Mouse (Mus musculus) forebrain, embryonic 16.5 days (tissue): ENCODE measurements around the gene Fgl2. TPM values are rescaled to one million over a fixed set of nuclear protein-coding genes. Genes with fewer than 3 reads are reported as not detected.

Experiments used
- ATAC-seq: fragments of 200-750 bp; cut with Nextera tagmentation; 2 replicates; pipeline ENCODE4 v1.8.0; 2017; ENCODE audit warnings: mild to moderate bottlenecking, moderate library complexity
- H3K27ac ChIP-seq: fragments of 300-500 bp; sonication (generic); 2 replicates; pipeline ENCODE4 v1.5.1; 2014; ENCODE audit warnings: low read length, control low read depth
- H3K27me3 ChIP-seq: fragments of 300-500 bp; sonication (generic); replicated peaks from 2 replicates; pipeline ENCODE4 v1.6.1; 2014; ENCODE audit warnings: low read length; ENCODE audit not compliant: control insufficient read depth, insufficient read depth
- H3K36me3 ChIP-seq: fragments of 300-500 bp; sonication (generic); 2 replicates; pipeline ENCODE4 v1.6.1; 2014; ENCODE audit not compliant: control insufficient read depth, insufficient read depth
- H3K4me1 ChIP-seq: fragments of 300-500 bp; sonication (generic); replicated peaks from 2 replicates; pipeline ENCODE4 v1.6.1; 2014; ENCODE audit warnings: low read length; ENCODE audit not compliant: control insufficient read depth, insufficient read depth
- H3K4me2 ChIP-seq: fragments of 300-500 bp; sonication (generic); 2 replicates; pipeline ENCODE4 v1.6.1; 2014; ENCODE audit warnings: mild to moderate bottlenecking, low read length, control low read depth
- H3K4me3 ChIP-seq: fragments of 300-500 bp; sonication (generic); replicated peaks from 2 replicates; pipeline ENCODE4 v1.5.1; 2014; ENCODE audit warnings: mild to moderate bottlenecking, low read length, control low read depth
- H3K9ac ChIP-seq: fragments of 300-500 bp; sonication (generic); replicated peaks from 2 replicates; pipeline ENCODE4 v1.6.1; 2014; ENCODE audit warnings: low read depth, low read length, control low read depth
- H3K9me3 ChIP-seq: fragments of 300-500 bp; sonication (generic); 2 replicates; pipeline ENCODE4 v1.6.1; 2016; ENCODE audit warnings: low read length; ENCODE audit not compliant: control insufficient read depth
- WGBS: fragments of 180-500 bp; shearing (Covaris S2); extraction: QIAGEN DNeasy Blood & Tissue Kit; methylation state at CpG from one replicate; pipeline ENCODE4 v1.1.7; 2014; 5-methylcytosine and 5-hydroxymethylcytosine counted together
- polyA plus RNA-seq: library from polyadenylated mRNA; unstranded; fragments of >200 nt; fragmentation: Nextera tagmentation; extraction: Ambion mirVana; gene quantifications from 2 replicates; pipeline ENCODE4 v1.2.1, GENCODE M21; 2015

The Fgl2 gene
- polyA plus RNA-seq, 1 experiment from 2014 or later = 1.7 TPM

DNA sequence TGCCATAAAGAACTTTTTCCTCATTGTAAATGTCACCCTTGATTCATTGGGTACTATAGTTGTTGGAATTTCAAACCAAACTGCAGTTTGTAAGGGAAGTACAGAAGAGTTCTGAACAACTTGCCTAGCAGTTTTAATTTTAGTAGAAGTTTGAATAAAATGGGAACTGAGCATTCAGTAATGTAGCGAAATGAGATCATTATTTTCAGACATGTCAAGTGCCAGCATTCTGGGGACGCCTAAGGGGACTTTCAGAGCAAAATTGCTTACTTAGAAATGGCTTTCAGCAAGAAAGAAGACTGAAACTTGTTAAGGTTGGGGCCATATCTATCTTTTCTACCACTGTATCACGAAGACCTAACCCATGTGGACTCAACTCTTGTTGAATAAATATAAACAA lies 13.8 kb upstream of the Fgl2 start:
- H3K4me2 ChIP-seq = no peak overlapping the region

DNA sequence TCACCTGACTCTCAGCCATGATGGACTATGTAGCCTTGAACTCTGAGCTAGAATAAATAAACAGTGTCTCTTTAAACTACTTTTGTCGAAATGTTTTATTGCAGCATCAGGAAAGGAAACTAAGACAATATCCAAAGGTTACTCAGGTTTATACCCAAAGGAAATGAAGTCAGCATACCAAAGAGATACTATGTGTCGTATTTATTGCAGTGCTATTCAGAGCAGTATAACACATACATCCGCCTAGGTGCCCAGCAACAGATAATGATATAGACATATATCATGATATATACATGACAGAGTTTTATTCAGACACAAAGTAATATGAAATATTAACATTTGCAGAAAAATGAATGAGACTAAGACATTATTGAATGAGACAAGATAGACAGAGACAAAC lies 9.1 kb upstream of the Fgl2 start:
- no peak overlapping the region for H3K9ac ChIP-seq
- ATAC-seq = no peak
- no peaks in the 10 kb centered on the region for H3K9me3 ChIP-seq
- H3K4me2 ChIP-seq = no peak overlapping the region
- no peaks in the 10 kb centered on the region for H3K36me3 ChIP-seq
- no peak overlapping the region for H3K4me3 ChIP-seq
- H3K27ac ChIP-seq = no peak overlapping the region
- H3K4me1 ChIP-seq = no peaks in the 10 kb centered on the region
- 89% methylated on average over 3 of the region's 3 CpGs for WGBS
- H3K27me3 ChIP-seq = no peaks in the 10 kb centered on the region

More for the DNA sequence above, 13.8 kb upstream of the Fgl2 start:
- no peak for ATAC-seq
- WGBS = 84% methylated on average over 3 of the region's 3 CpGs
- Histone ChIP-seq H3K36me3 (no peaks in the 10 kb centered on the region), H3K9ac (no peak overlapping the region), H3K27ac (no peak overlapping the region), H3K4me1 (no peaks in the 10 kb centered on the region), H3K9me3 (no peaks in the 10 kb centered on the region), H3K4me3 (no peak overlapping the region), H3K27me3 (no peaks in the 10 kb centered on the region)

DNA sequence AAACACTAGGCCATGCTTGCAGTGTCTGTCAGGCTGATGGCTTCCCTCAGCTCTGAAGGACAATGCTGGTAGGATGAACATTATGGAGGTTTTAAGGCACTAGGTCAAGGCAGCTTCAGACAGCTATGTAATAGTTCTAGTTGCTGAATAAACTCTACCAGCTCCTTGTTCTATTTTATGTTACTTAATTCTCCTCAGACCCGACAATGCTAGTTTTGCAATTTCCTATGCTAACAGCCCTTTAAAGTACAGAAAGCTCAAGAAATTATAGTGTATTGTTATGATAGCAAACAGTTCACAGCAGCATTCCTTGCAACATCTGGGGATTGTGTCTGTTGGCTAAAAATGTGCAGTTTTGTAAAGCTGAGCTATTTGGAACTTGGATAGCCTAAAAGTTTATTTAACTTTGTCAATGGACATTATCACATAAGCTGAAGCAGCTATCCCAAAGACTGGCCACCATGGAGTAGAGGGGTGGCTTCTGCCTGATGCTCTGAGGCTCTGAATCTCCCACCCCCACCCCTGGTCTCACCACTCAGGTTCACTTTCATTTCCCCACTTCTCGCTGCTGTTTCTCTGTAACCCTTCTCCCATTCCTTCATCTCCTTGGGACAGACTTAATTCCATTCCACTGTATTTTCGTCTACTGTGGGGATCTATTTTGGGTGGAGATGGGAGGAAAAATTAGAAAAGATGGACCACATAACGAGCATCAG lies 5.9 kb upstream of the Fgl2 start:
- Histone ChIP-seq H3K9me3 (no peaks in the 10 kb centered on the region), H3K4me1 (no peaks in the 10 kb centered on the region), H3K4me2 (no peak overlapping the region), H3K9ac (no peak overlapping the region), H3K27ac (no peak overlapping the region), H3K27me3 (no peaks in the 10 kb centered on the region), H3K36me3 (no peaks in the 10 kb centered on the region), H3K4me3 (no peak overlapping the region)
- WGBS = 54% methylated on average over 4 of the region's 4 CpGs
- ATAC-seq = no peak

DNA sequence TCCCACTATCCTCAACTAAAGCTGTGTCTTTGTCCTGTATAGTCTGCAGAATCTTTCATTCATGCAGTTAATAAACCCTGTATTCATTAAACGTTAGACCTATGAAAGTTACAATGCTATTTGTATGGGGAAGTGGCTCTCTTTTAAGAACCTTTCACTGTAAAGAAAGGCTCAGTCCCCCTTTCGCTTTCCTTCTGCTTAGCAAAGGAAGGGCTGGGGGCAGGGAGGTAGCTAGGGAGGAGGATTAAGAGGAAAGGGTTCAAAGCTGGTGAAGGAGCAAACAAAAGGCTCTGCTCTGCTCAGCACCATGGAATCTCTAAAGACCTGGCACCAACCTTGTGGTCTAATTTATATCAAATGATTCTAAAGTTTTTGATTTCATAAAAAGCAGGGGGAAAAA lies 4.9 kb upstream of the Fgl2 start:
- Histone ChIP-seq H3K9ac (no peak overlapping the region), H3K27me3 (no peaks in the 10 kb centered on the region), H3K4me1 (peaks cover 4% of the 10 kb centered on the region), H3K27ac (no peak overlapping the region), H3K9me3 (no peaks in the 10 kb centered on the region), H3K4me3 (no peak overlapping the region), H3K4me2 (no peak overlapping the region), H3K36me3 (no peaks in the 10 kb centered on the region)
- ATAC-seq = no peak
- WGBS = 9% methylated on average over 2 of the region's 2 CpGs

DNA sequence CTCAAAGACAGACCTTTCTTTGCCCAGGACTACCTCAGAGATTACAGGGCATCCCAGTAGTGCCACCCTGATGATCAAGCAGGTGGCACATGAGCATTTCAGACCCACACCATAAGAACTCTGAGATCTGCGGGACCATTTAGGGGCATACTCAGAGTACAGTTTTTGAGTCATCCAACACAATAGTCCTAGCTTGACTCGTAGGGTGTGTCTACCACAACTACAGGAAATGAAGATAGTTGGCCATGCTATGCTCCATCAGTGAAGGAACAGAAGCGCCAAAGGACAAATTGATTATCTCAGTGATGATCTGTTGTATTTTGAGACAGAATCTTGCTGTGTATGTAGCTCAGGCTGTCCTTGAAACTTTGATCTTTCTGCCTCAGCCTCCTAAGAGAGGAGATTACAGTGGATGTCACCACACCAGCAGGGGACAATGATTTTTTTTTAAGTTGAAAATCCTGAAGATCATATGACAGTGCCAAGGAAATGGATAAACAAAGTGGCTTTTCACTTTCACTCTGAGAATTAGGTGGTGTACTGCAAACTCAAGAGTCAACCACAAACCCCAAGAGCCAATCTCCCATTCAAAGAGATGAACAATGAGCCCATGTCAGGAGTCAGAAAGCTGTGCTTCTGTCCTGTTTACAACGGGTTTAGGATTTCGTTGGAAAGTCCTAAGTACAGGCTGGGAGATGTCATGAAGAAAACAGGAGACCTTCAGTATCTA lies 2.1 kb upstream of the Fgl2 start:
- no peak overlapping the region for H3K27ac ChIP-seq
- no peaks in the 10 kb centered on the region for H3K9me3 ChIP-seq
- peaks cover 9% of the 10 kb centered on the region for H3K4me1 ChIP-seq
- no peak for ATAC-seq
- H3K4me2 ChIP-seq = no peak overlapping the region
- 93% methylated on average over 5 of the region's 5 CpGs for WGBS
- H3K9ac ChIP-seq = no peak overlapping the region
- H3K36me3 ChIP-seq = no peaks in the 10 kb centered on the region
- no peaks in the 10 kb centered on the region for H3K27me3 ChIP-seq
- no peak overlapping the region for H3K4me3 ChIP-seq

DNA sequence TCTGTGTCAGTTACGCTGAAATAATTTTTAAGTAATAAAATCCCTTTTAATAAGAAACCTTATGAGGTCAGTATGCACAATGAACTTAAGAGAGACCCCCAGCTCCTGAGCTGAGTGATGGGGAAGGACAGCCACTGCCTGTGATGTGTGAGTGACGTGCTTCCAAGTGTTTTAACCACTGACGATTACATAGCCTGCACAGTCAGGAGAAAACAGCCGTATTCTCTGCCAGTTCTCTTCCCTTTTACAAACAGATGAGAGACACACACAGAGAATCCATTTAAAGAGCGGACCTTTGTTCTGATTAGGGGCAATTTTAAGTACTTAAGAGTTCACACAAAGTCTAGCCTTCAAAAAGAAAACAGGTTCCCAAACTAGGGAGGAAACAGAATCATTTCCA lies 522 bp upstream of the Fgl2 start:
- peak; percentile 72 for ATAC-seq
- H3K27ac ChIP-seq = no peak overlapping the region

DNA sequence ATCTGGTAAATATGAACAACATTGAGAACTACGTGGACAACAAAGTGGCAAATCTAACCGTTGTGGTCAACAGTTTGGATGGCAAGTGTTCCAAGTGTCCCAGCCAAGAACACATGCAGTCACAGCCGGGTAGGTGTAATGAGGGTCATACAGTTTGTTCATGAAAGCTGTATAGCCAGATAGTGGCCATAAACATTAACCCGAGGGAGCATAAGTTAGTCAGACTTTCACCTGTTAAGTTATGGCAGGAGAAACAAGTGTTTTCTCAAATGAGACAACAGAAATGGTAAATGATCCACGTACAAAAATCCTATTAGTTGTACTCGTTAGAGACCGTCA lies 707 bp downstream of the Fgl2 start:
- no peaks in the 10 kb centered on the region for H3K9me3 ChIP-seq
- peak overlapping the region; percentile 76 for H3K4me2 ChIP-seq
- no peaks in the 10 kb centered on the region for H3K27me3 ChIP-seq
- peak overlapping the region; percentile 43 for H3K4me3 ChIP-seq
- 50% methylated on average over 7 of the region's 7 CpGs for WGBS
- no peak for ATAC-seq
- H3K27ac ChIP-seq = no peak overlapping the region
- no peak overlapping the region for H3K9ac ChIP-seq
- peaks cover 9% of the 10 kb centered on the region for H3K4me1 ChIP-seq
- no peaks in the 10 kb centered on the region for H3K36me3 ChIP-seq

More for the DNA sequence above, 522 bp upstream of the Fgl2 start:
- Histone ChIP-seq H3K4me3 (peak overlapping the region; percentile 43), H3K4me2 (peak overlapping the region; percentile 76), H3K9ac (peak overlapping the region; percentile 63), H3K36me3 (no peaks in the 10 kb centered on the region), H3K4me1 (peaks cover 9% of the 10 kb centered on the region), H3K9me3 (no peaks in the 10 kb centered on the region), H3K27me3 (no peaks in the 10 kb centered on the region)
- 30% methylated on average over 5 of the region's 5 CpGs for WGBS

DNA sequence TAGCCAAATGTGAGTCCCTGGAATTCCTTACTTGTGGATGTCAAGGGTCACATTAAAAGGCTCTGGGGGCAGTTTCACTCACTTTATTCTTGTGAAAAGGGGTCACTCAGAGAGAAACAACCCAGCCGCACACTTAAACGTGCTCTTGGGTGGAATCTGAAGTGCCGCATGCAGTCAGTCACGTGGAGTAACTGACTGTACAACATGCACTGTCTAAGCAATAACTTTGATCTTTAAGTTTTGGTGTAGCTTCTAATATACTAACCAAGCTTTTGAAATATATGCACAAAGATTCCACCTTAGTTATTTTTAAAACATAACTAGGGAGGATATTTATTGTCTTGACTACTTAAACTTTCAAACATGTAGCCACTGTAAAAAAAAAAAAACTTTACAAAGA lies 4.5 kb downstream of the Fgl2 start:
- ATAC-seq = no peak
- H3K27ac ChIP-seq = no peak overlapping the region
- H3K9me3 ChIP-seq = no peaks in the 10 kb centered on the region
- H3K27me3 ChIP-seq = no peaks in the 10 kb centered on the region
- H3K4me3 ChIP-seq = no peak overlapping the region
- no peak overlapping the region for H3K9ac ChIP-seq
- H3K4me1 ChIP-seq = peaks cover 7% of the 10 kb centered on the region
- H3K4me2 ChIP-seq = no peak overlapping the region
- H3K36me3 ChIP-seq = no peaks in the 10 kb centered on the region
- WGBS = 85% methylated on average over 4 of the region's 4 CpGs

DNA sequence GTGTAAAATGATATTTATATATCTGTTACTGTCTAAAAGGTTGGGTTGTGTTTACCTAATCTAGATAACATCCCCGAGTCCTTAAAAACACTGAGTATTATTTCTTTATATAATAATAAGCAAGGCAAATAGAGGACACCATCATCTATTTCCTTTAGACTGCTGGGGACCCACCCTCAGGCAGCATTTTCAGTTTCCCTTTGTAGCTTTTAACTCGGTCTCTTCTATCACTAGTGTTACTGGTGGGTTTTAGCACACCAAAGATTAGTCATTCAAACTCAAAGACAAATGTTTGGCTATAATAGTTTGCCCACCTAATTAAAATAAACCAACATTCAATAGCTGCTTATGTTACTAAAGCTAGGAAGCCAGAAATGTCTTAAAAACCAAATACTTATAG lies 6.0 kb downstream of the Fgl2 start:
- Histone ChIP-seq H3K9ac (no peak overlapping the region), H3K4me3 (no peak overlapping the region), H3K4me2 (no peak overlapping the region), H3K9me3 (no peaks in the 10 kb centered on the region), H3K27ac (no peak overlapping the region), H3K27me3 (no peaks in the 10 kb centered on the region), H3K4me1 (no peaks in the 10 kb centered on the region), H3K36me3 (no peaks in the 10 kb centered on the region)
- 61% methylated on average over 2 of the region's 2 CpGs for WGBS
- no peak for ATAC-seq
